Mouse (Mus musculus) CH12.LX (cell line): ENCODE measurements at regions not wholly inside any gene's neighbourhood (a gene's known extent, or its start where the extent isn't known, plus 50 kb on each side); places are given as distances from the start of the nearest gene placed in this dataset.

ENCODE experiments used
- CTCF ChIP-seq, 2 experiments: IDR thresholded peaks in 1 of 2; conservative IDR thresholded peaks in 1 of 2; 2 replicates each; pipeline ENCODE4 v1.5.1; 2011 to 2012; ENCODE audit warnings: low read depth in 2 of 2, low read length in 2 of 2, improper control_type of control experiment in 1 of 2, inconsistent platforms in 1 of 2, mild to moderate bottlenecking in 1 of 2, moderate library complexity in 1 of 2
- ELF1 ChIP-seq: IDR thresholded peaks from 2 replicates; pipeline ENCODE4 v1.6.1; 2014; ENCODE audit warnings: low read depth, mild to moderate bottlenecking, inconsistent platforms, low read length, improper control_type of control experiment
- EP300 ChIP-seq: IDR thresholded peaks from 2 replicates; pipeline ENCODE4 v1.6.1; 2011; ENCODE audit warnings: low read length, improper control_type of control experiment
- GABPA ChIP-seq: IDR thresholded peaks from 2 replicates; pipeline ENCODE4 v1.6.1; 2012; ENCODE audit warnings: low read depth, low read length, improper control_type of control experiment, inconsistent platforms; ENCODE audit not compliant: insufficient replicate concordance
- MAFK ChIP-seq: IDR thresholded peaks from 2 replicates; pipeline ENCODE4 v1.6.1; 2011; ENCODE audit warnings: low read length, improper control_type of control experiment; ENCODE audit not compliant: insufficient replicate concordance
- MAX ChIP-seq: IDR thresholded peaks from 2 replicates; pipeline ENCODE4 v1.6.1; 2011; ENCODE audit warnings: low read length, improper control_type of control experiment
- MYC ChIP-seq: IDR thresholded peaks from 2 replicates; pipeline ENCODE4 v1.6.1; 2011; ENCODE audit warnings: low read depth, mild to moderate bottlenecking, improper control_type of control experiment, low read length
- POLR2A ChIP-seq: IDR thresholded peaks from 2 replicates; pipeline ENCODE4 v1.6.1; 2011; ENCODE audit warnings: low read depth, mild to moderate bottlenecking, improper control_type of control experiment, low read length
- RAD21 ChIP-seq: IDR thresholded peaks from 2 replicates; pipeline ENCODE4 v1.6.1; 2011; ENCODE audit warnings: low read depth, mild to moderate bottlenecking, low read length, improper control_type of control experiment, moderate library complexity
- USF2 ChIP-seq: conservative IDR thresholded peaks from 2 replicates; pipeline ENCODE4 v1.6.1; 2011; ENCODE audit warnings: low read depth, low read length, improper control_type of control experiment
- ZC3H11A ChIP-seq: IDR thresholded peaks from 2 replicates; pipeline ENCODE4 v1.6.1; 2012; ENCODE audit warnings: low read depth, mild to moderate bottlenecking, inconsistent platforms, low read length, improper control_type of control experiment

DNA sequence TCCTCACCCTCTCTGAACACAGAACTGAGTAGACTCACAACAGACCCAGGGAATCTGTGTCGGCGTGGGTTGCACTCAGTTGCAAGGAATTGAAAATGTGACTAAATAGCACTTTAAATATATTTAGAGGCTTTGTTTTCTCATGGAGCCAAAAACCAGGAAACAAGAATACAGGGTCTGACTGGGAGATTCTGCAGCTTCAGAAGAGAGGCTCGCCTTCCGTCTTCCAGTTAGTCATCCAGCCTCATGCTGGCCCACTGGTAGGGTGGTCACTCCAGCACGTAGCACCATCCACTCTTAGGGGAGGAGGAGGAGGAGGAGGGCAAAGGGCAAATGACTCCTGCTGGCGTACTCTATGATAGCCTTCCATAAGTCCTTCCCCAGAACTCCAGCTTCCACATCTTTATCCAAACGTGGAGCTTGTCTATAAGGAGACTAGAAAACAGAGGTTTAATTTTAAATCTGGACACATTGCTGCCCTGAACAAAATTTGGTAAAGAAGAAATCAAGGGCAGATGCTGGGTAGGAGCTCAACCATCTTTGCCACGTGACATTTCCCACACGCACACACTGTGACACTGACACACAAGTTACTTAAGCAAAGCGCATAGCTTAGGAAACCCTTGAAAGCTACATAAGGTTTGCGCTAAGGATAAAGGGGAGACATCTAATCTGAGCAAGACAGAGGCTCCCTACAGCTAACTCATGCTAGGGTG is 60.8 kb downstream of the Mis18a start:
- no peak for TF ChIP-seq CTCF (conservative IDR thresholded peaks at IDR 0.05 in 1 of 2, IDR thresholded peaks at IDR 0.05 in 1 of 2; ENCODE audit: low read depth in 2 of 2, low read length in 2 of 2)
- no peak for TF ChIP-seq POLR2A
- TF ChIP-seq MYC: no peak
- no peak for TF ChIP-seq ZC3H11A
- TF ChIP-seq USF2: no peak
- TF ChIP-seq EP300: no peak
- no peak for TF ChIP-seq RAD21
- no peak for TF ChIP-seq MAFK
- TF ChIP-seq ELF1: no peak
- TF ChIP-seq MAX: no peak
- no peak for TF ChIP-seq GABPA
